Mouse (Mus musculus): ENCODE results near the gene Fam185a.

DNA sequence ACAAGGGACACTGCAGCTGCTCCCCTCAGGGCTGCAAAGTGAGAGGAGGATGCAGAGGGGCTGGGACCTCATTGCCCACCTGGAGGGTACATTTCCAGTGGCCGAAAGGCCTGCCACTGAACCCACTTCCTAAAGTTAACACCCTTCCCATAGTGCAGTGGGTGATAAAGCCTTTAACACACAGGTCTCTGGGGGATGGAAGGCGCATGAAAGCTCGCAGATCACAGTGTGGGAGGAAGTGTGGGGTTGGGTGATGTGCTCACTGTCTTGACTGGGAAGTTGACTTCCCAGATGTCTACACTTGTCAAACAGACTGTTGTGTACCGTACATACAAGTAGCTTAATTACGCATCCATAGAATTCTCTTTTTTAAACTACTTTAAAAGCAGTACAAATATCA lies 55.0 kb downstream of the Fam185a start:
- TF ChIP-seq POLR2A (IDR thresholded peaks at IDR 0.05; ENCODE audit: borderline replicate concordance, low read depth, low read length) (no peak), CTCF (IDR thresholded peaks at IDR 0.05; ENCODE audit: low read depth, low read length) (no peak)

Measured in bone marrow macrophage, adult 2 months (primary cell).